Mouse (Mus musculus) kidney, embryonic 15.5 days (tissue): Measurements from ENCODE around the gene Map3k21. TPM values are rescaled to one million over a fixed set of nuclear protein-coding genes. Genes with fewer than 3 reads are reported as not detected.

ENCODE experiments used
- ATAC-seq: fragments of 200-750 bp; cut with Nextera tagmentation; replicated peaks from 2 replicates; pipeline ENCODE4 v1.8.0; 2017; ENCODE audit warnings: moderate TSS enrichment; ENCODE audit not compliant: low FRiP score
- H3K27ac ChIP-seq: fragments of 300-500 bp; sonication (generic); 2 replicates; pipeline ENCODE4 v1.5.1; 2015; ENCODE audit warnings: mild to moderate bottlenecking, inconsistent platforms
- H3K27me3 ChIP-seq: fragments of 300-500 bp; sonication (generic); 2 replicates; pipeline ENCODE4 v1.6.1; 2015; ENCODE audit warnings: inconsistent platforms
- H3K36me3 ChIP-seq: fragments of 300-500 bp; sonication (generic); 2 replicates; pipeline ENCODE4 v1.6.1; 2015; ENCODE audit warnings: inconsistent platforms
- H3K4me1 ChIP-seq: fragments of 300-500 bp; sonication (generic); 2 replicates; pipeline ENCODE4 v1.6.1; 2015; ENCODE audit warnings: inconsistent platforms
- H3K4me2 ChIP-seq: fragments of 300-500 bp; sonication (generic); 2 replicates; pipeline ENCODE4 v1.6.1; 2015; ENCODE audit warnings: moderate library complexity, mild to moderate bottlenecking, inconsistent platforms
- H3K4me3 ChIP-seq: fragments of 300-500 bp; sonication (generic); replicated peaks from 2 replicates; pipeline ENCODE4 v1.5.1; 2015; ENCODE audit warnings: mild to moderate bottlenecking, inconsistent platforms
- H3K9ac ChIP-seq: fragments of 300-500 bp; sonication (generic); 2 replicates; pipeline ENCODE4 v1.6.1; 2015; ENCODE audit warnings: mild to moderate bottlenecking, inconsistent platforms
- H3K9me3 ChIP-seq: fragments of 300-500 bp; sonication (generic); replicated peaks from 2 replicates; pipeline ENCODE4 v1.6.1; 2016; ENCODE audit warnings: inconsistent platforms
- WGBS: fragments of 180-500 bp; shearing (Covaris S2); methylation state at CpG from one replicate; pipeline ENCODE4 v1.1.7; 2015; ENCODE audit warnings: mixed read lengths; 5-methylcytosine and 5-hydroxymethylcytosine counted together
- polyA plus RNA-seq: library from polyadenylated mRNA; unstranded; fragments of >200 nt; fragmentation: Nextera tagmentation; extraction: Ambion mirVana; gene quantifications from 2 replicates; pipeline ENCODE4 v1.2.1, GENCODE M21; 2015

Map3k21 gene
- polyA plus RNA-seq, 1 experiment from 2014 or later: 4.6 TPM

DNA sequence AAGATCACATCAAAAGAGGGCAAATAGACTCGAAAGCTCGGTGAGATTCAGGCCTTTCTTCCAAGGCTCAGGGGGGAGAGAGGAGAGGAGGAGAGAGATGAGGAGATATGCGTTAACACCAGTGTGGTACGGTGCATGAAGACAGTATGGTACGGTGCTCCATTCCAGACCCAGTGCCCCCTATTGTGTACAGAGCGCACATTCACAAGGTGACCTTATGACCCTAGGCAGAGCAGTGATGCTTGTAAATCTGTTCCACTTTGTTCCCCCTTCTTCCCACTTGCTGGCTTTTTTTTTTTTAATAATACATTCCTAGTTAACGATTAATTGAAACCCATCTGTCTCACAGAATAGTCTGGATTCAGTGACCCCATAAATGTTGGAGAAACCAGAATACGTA, 9.3 kb downstream of the Map3k21 start:
- no peaks in the 10 kb centered on the region for H3K27me3 ChIP-seq
- H3K9me3 ChIP-seq: no peaks in the 10 kb centered on the region
- H3K4me2 ChIP-seq: peak overlapping the region; percentile 16; the same call in 1 of the 2 replicates
- no peaks in the 10 kb centered on the region for H3K36me3 ChIP-seq
- H3K27ac ChIP-seq: peak overlapping the region; percentile 83
- no peak overlapping the region for H3K4me3 ChIP-seq
- WGBS: 41% methylated on average over 8 of the region's 8 CpGs
- peaks cover 55% of the 10 kb centered on the region for H3K4me1 ChIP-seq
- ATAC-seq: peak; percentile 65; the same call in 1 of the 2 replicates
- no peak overlapping the region for H3K9ac ChIP-seq

DNA sequence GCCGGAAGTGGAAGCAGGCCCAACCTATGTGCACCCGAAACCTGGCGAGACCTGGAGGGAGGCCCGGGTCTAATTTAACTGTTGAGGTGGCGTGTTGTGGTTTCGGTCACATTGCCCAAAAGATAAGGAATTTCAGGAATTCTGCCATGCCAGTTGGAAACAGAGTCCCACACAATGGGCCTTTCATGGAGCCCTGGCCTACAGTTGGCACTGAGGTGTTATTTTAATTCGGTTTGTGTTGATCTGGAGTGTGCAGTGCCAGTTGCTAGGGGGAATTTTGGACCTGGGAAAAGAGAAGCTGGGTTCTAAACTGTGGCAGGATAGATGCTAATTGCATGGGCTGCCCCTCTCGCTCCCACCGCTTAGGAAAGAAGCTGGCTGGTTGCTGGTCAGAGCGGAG, 10.0 kb downstream of the Map3k21 start:
- H3K4me2 ChIP-seq: no peak overlapping the region; the same call in 1 of the 2 replicates
- 72% methylated on average over 10 of the region's 10 CpGs for WGBS
- H3K9me3 ChIP-seq: no peaks in the 10 kb centered on the region
- peak overlapping the region; percentile 80 for H3K27ac ChIP-seq
- no peak overlapping the region for H3K9ac ChIP-seq
- H3K36me3 ChIP-seq: no peaks in the 10 kb centered on the region
- no peak for ATAC-seq
- H3K4me1 ChIP-seq: peaks cover 55% of the 10 kb centered on the region
- no peak overlapping the region for H3K4me3 ChIP-seq
- H3K27me3 ChIP-seq: no peaks in the 10 kb centered on the region

DNA sequence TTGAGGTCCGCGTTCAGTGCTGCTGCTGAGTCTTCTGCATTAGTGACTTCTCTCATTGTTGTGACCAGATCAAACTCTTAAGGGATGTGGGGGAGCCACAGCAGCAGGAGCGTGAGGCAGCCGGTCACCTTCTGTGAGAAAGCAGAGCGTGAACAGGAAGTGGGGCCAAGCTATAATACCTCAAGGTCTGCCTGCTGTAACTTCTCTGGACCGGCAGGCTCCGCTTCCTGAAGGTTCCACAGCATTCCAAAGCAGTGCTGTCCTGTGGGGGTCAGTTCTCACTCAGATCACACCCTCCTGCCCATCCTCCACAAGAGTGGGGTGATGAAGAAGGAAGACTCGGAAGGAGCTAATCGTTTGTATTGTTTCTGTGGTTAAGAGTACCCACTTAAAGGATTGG, 10.5 kb downstream of the Map3k21 start:
- peak overlapping the region; percentile 80 for H3K27ac ChIP-seq

DNA sequence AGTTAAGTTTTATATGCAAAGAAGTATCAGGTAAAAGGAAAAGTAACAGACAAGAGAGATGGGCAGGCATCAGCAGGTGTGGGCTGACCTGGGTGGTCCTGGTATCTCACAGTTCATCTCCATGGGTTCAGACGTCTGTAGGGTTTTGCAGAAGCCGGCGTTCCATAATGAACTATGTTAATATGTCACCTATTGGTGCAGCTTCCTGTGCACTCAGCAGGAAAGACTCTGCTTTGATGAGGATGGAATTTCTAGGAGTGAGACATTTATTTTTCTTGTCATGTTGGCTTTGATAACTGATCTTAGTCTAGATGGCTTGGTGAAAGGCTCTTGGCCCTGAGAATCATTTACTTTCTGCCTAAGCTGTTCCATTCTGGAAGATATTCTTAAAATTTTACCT, 12.1 kb downstream of the Map3k21 start:
- Histone ChIP-seq H3K36me3 (0 out of 2 replicates have a peak, but pooled peaks cover 4% of the 10 kb centered on the region), H3K27me3 (no peaks in the 10 kb centered on the region), H3K9ac (no peak overlapping the region), H3K4me2 (no peak overlapping the region), H3K9me3 (no peaks in the 10 kb centered on the region), H3K27ac (peak overlapping the region; percentile 45; the same call in 1 of the 2 replicates), H3K4me1 (peaks cover 50% of the 10 kb centered on the region), H3K4me3 (no peak overlapping the region)
- 53% methylated on average over 3 of the region's 3 CpGs for WGBS
- ATAC-seq: peak; percentile 41

More for the DNA sequence above, 10.5 kb downstream of the Map3k21 start:
- 46% methylated on average over 9 of the region's 9 CpGs for WGBS
- no peaks in the 10 kb centered on the region for H3K36me3 ChIP-seq
- 0 out of 2 replicates have a peak, but pooled peaks have one; percentile 7 for ATAC-seq
- H3K27me3 ChIP-seq: no peaks in the 10 kb centered on the region
- H3K4me1 ChIP-seq: peaks cover 55% of the 10 kb centered on the region
- no peak overlapping the region for H3K4me3 ChIP-seq
- H3K9ac ChIP-seq: no peak overlapping the region
- H3K4me2 ChIP-seq: no peak overlapping the region
- no peaks in the 10 kb centered on the region for H3K9me3 ChIP-seq

DNA sequence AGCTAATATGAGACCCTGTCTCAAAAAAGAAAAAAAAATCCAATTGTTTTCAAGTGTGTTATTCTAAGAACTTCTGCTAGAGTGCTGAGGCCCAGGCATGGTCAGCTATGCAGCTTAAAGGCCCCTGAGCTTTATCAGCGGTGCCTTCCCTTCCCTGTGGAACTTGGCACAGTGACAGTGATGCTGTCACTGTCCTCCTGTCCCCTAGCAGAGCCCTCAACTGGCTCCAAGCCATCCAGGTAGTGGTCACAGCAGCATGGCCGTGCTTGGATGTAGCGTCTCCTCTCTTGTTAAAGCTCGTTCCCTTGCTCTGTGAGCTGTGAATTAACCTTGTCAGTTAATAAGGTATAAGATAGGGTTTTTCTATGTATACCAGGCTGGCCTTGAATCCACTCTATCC, 16.4 kb downstream of the Map3k21 start:
- no peak overlapping the region for H3K4me2 ChIP-seq
- no peak overlapping the region for H3K27ac ChIP-seq
- H3K27me3 ChIP-seq: no peaks in the 10 kb centered on the region
- H3K4me3 ChIP-seq: no peak overlapping the region
- ATAC-seq: no peak
- no peaks in the 10 kb centered on the region for H3K9me3 ChIP-seq
- peaks cover 22% of the 10 kb centered on the region for H3K4me1 ChIP-seq
- H3K36me3 ChIP-seq: 0 out of 2 replicates have a peak, but pooled peaks cover 10% of the 10 kb centered on the region
- WGBS: 87% methylated on average over 4 of the region's 4 CpGs
- H3K9ac ChIP-seq: no peak overlapping the region

DNA sequence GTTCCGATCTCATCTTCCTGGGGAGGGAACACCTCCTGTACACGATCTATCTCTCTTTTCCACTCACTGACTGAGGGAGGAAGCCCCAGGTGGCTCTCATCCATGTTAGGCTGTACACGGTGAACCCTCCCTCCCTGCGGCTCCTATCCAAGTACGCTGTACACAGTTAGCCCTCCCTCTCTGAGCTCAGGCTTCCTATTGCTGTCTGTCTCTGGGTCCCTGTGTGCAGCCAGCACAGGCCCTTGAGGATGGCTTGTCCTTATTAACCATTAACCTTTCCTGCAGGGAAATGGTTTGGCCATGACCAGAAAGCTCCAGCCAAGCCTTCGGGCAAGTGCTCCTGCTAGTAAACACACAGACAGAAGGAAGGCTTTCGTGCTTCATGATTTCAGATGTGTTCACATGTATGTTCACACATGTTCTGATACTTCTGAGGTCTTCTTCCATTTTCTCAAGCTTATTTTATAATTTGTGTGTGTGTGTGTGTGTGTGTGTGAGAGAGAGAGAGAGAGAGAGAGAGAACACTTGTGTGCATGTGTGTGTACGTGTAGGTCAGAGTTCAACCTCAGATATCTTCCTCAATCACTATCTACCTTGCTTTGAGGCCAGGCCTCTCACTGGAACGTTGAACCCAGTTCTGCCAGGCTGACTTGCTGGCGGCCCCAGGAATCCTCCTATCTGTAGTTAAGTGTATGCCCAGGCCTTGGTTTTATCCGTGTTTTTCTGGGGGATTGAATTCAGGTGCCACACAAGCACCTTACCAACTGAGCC, 20.2 kb downstream of the Map3k21 start:
- Histone ChIP-seq H3K4me2 (no peak overlapping the region), H3K27ac (peak overlapping the region; percentile 45), H3K4me3 (no peak overlapping the region), H3K9ac (no peak overlapping the region), H3K36me3 (peaks cover 28% of the 10 kb centered on the region; the same call in 1 of the 2 replicates), H3K9me3 (no peaks in the 10 kb centered on the region), H3K27me3 (no peaks in the 10 kb centered on the region), H3K4me1 (peaks cover 8% of the 10 kb centered on the region; the same call in 1 of the 2 replicates)
- ATAC-seq: peak; percentile 87
- 66% methylated on average over 11 of the region's 11 CpGs for WGBS

DNA sequence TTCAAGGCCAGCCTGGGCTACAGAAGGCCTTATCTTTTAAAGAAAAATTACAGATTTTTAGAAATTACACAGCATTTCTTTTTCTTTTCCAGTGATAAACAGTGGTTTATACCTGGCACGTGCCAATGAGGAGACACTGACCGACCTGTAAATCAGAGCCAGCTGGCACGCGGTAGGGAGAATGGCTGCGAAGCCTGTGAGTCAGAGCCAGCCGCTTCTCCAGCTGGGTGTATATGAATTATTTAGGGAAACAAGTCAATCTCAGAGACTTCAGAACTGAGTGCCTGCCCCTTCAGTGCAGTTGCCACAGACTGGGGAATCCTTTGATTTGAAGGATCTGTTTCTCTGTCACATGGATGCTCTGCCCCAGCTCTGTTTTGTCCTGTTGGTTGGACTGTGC, 21.6 kb downstream of the Map3k21 start:
- WGBS: 92% methylated on average over 6 of the region's 6 CpGs
- no peak for ATAC-seq
- Histone ChIP-seq H3K4me3 (no peak overlapping the region), H3K27ac (no peak overlapping the region), H3K4me2 (no peak overlapping the region), H3K4me1 (peaks cover 8% of the 10 kb centered on the region; the same call in 1 of the 2 replicates), H3K36me3 (peaks cover 32% of the 10 kb centered on the region; the same call in 1 of the 2 replicates), H3K9me3 (no peaks in the 10 kb centered on the region), H3K27me3 (no peaks in the 10 kb centered on the region), H3K9ac (no peak overlapping the region)

DNA sequence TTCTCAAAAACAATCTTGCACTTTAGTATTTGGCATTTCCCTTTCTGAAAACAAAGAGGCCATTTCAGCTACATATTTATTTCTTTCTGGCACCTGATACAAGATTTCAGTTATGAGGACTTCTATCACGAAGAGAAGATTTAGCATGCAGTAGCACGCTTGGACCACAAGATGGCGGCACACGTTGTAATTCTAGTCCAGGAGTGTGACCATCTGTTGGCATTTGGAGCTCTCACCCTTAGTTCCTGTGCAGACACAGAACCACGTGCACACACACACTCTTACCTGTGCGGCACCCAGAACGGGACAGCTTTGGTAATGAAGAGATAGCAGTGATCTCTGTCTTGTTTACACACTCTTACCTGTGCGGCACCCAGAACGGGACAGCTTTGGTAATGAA, 25.4 kb downstream of the Map3k21 start:
- WGBS: 42% methylated on average over 9 of the region's 9 CpGs
- no peaks in the 10 kb centered on the region for H3K27me3 ChIP-seq
- peaks cover 36% of the 10 kb centered on the region for H3K36me3 ChIP-seq
- H3K4me2 ChIP-seq: no peak overlapping the region
- no peaks in the 10 kb centered on the region for H3K9me3 ChIP-seq
- ATAC-seq: no peak
- H3K27ac ChIP-seq: no peak overlapping the region
- peaks cover 3% of the 10 kb centered on the region; the same call in 1 of the 2 replicates for H3K4me1 ChIP-seq
- H3K4me3 ChIP-seq: no peak overlapping the region
- no peak overlapping the region for H3K9ac ChIP-seq

DNA sequence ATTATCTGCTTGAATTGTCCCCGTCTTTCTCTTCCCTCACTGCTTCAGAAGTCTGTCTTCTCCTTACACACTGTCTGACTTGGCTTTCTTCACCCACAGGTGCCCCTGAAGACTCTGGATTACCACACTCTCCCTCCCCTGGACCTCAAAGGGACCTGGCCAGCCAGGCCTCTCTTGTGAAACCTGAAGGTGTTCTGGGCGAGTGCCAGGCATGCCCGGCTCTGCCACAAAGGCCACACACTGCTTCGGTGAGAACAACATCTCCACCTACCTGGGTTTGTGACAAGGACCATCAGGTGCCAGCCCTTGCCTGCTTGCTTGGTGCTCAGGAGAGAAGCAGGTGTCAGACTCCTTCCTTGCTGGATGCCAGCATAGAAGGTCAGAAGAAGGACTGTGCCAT, 34.3 kb downstream of the Map3k21 start:
- ATAC-seq: no peak
- Histone ChIP-seq H3K4me1 (peaks cover 8% of the 10 kb centered on the region; the same call in 1 of the 2 replicates), H3K36me3 (peaks cover 19% of the 10 kb centered on the region), H3K4me2 (no peak overlapping the region), H3K27me3 (no peaks in the 10 kb centered on the region), H3K4me3 (no peak overlapping the region), H3K9me3 (no peaks in the 10 kb centered on the region), H3K9ac (no peak overlapping the region), H3K27ac (no peak overlapping the region)
- 62% methylated on average over 4 of the region's 4 CpGs for WGBS

DNA sequence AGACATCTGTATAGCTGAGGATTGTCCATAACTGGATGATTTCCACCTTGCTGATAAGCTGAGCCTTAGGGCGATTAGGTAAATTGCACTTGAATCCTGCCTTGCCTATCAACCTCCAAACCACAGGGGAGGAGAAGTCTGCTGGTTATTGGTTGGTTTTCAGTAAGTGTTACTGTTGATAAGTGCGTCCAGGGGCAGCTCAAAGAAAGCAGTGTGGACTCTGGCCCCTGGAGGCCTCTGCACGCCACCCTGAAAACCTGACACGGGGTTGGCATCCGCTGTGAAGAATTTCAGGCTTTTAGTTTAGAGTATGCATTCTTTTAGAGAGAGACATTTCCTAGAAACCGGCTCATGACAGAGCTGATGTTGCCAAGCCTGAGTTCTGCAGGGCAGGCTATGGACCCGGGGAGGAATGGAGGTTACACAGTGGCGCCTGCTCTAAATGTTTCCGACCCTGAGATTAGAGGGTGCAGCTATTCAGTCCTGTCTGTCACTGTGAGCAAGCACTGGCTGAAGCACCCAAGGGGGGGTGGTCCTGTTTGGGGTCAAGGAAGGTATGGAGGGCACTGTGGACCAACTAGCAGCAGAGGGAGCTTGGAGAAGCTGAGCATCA, 38.6 kb downstream of the Map3k21 start:
- Histone ChIP-seq H3K4me3 (no peak overlapping the region), H3K9ac (no peak overlapping the region), H3K4me1 (peaks cover 8% of the 10 kb centered on the region; the same call in 1 of the 2 replicates), H3K27ac (no peak overlapping the region), H3K9me3 (no peaks in the 10 kb centered on the region), H3K4me2 (no peak overlapping the region), H3K36me3 (peaks cover 13% of the 10 kb centered on the region), H3K27me3 (peaks cover 2% of the 10 kb centered on the region; the same call in 1 of the 2 replicates)
- ATAC-seq: no peak
- WGBS: 76% methylated on average over 9 of the region's 9 CpGs

DNA sequence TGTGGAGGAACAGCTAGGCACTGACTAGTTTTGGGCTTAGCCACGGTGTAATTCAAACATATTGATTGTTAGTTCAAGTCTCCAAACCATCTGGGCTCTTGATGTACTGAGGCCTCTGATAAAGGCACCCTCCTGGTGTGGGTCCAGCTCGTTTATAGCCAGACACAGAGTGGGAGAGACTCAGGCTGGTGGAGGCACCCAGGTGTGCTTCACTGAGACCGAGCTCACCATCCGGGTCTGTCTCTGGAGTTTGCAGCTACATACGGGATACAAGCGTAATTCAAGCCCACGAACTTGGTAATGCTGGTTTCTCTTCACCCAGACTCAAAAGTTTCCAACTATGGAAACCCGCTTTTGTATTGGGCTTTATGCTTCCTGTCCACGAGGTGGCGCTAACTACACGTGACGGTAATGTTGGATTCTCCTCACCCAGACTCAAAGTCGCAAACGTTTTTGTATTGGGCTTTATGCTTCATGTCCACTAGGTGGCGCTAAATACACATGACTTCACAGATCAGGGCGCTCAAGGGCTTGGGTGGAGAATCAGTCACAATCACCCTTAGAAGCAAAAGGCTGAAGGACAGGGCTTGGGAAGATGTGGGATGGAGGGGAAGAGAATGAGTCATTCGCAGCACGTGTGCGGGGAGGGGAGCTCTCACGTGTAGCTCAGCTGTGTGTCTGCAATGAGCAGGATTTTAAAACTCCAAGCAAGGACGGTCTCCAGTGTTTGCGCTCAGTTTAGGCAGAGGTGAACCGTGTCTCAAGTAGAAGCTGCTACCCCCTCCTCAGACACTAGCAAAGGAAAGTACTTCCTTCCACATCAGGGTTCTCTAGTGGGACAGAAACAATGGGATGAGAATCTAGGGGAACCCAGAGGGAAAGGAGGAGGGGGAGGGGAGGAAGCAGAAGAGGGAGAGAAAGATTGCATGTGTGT, 40.0 kb downstream of the Map3k21 start:
- H3K4me2 ChIP-seq: no peak overlapping the region
- H3K36me3 ChIP-seq: peaks cover 4% of the 10 kb centered on the region; the same call in 1 of the 2 replicates
- H3K9ac ChIP-seq: no peak overlapping the region
- H3K27ac ChIP-seq: no peak overlapping the region
- H3K4me3 ChIP-seq: no peak overlapping the region
- ATAC-seq: peak; percentile 74
- H3K9me3 ChIP-seq: no peaks in the 10 kb centered on the region
- H3K4me1 ChIP-seq: no peaks in the 10 kb centered on the region
- H3K27me3 ChIP-seq: peaks cover 6% of the 10 kb centered on the region; the same call in 1 of the 2 replicates
- WGBS: 22% methylated on average over 23 of the region's 23 CpGs
